Comparison of ENCODE assay signal across 19 mouse cellular contexts in the genomic region with DNA sequence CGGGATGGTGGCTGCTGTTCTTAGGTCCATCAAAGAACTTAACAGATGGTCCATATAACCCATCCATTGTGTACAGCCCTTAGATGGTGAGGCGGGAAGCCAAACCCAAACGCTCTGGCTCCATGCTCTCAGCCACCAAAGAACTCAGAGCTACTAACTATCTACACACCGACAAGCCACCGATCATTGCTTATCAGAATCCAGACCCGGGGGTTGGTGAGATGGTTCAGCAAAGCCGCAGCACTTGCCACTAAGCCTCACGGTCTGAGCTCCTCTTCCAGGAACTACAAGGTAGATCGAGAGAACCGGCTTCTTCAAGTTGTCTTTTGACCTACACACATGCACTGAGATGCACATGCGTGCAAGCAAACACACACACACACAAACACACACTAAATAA. TPM values are rescaled to one million over a fixed set of nuclear protein-coding genes. Genes with fewer than 3 reads are reported as not detected.
DNase-seq lines count a peak whose midpoint lies in the region; ATAC-seq and TF ChIP-seq lines count a peak whose summit lies in the region.
"Had no signal": no experiment of that assay in that cellular context is flagged by ENCODE, and none has a peak within 500 bp of the region (broad histone marks: within the 10 kb centered on the region; RNA-seq: fewer than 3 reads in every experiment).

No protein-coding gene starts in this region.

- H3K9ac ChIP-seq in MEL (ENCODE audit: control insufficient read depth, low read depth, low read length, poor library complexity, severe bottlenecking): peak overlapping the region; percentile 25
- H3K9ac ChIP-seq in liver, embryonic 11.5 days (ENCODE audit: low read depth, low read length): no peak overlapping the region
- H3K9ac ChIP-seq in liver, embryonic 15.5 days: no peak overlapping the region
- H3K9ac ChIP-seq in midbrain, embryonic 11.5 days (ENCODE audit: low read length): no peak overlapping the region
- H3K9ac ChIP-seq: embryonic facial prominence, embryonic 12.5 days; forebrain, embryonic 12.5 days; heart, embryonic 12.5 days; hindbrain, embryonic 14.5 days had no signal

- no peak for TF ChIP-seq CTCF in G1E (IDR thresholded peaks at IDR 0.05; ENCODE audit: low read depth, low read length)
- TF ChIP-seq CTCF in MEL (IDR thresholded peaks at IDR 0.05 in 2 of 3, conservative IDR thresholded peaks at IDR 0.05 in 1 of 3; ENCODE audit: control insufficient read depth in 1 of 3, insufficient read depth in 1 of 3, low read depth in 2 of 3, low read length in 3 of 3, poor library complexity in 1 of 3, severe bottlenecking in 1 of 3): no peak

- H3K4me1 ChIP-seq in G1E (ENCODE audit: insufficient read depth, low read depth, low read length): peaks cover 85% of the 10 kb centered on the region
- H3K4me1 ChIP-seq in MEL (ENCODE audit: control insufficient read depth in 1 of 2, insufficient read depth in 2 of 2, low read length in 2 of 2): peaks cover 27 to 52% of the 10 kb centered on the region in 2 experiments
- H3K4me1 ChIP-seq in liver, embryonic 11.5 days (replicated peaks; ENCODE audit: control insufficient read depth, insufficient read depth, low read length): peaks cover 19% of the 10 kb centered on the region
- H3K4me1 ChIP-seq in liver, embryonic 15.5 days (replicated peaks): peaks cover 37% of the 10 kb centered on the region
- no peaks in the 10 kb centered on the region for H3K4me1 ChIP-seq in midbrain, embryonic 11.5 days (ENCODE audit: control insufficient read depth, insufficient read depth, low read length)
- H3K4me1 ChIP-seq in embryonic facial prominence, embryonic 10.5 days: peaks cover 35% of the 10 kb centered on the region

- TF ChIP-seq POLR2A in MEL (IDR thresholded peaks at IDR 0.05; ENCODE audit: control insufficient read depth in 1 of 2, insufficient read depth in 1 of 2, low read depth in 1 of 2, low read length in 2 of 2, poor library complexity in 1 of 2): peak in 1 of 2 experiments; percentile 38; a peak in 1 of 4 replicates

- no peak for TF ChIP-seq RAD21 in MEL (IDR thresholded peaks at IDR 0.05; ENCODE audit: low read depth, low read length)

- WGBS in liver, embryonic 11.5 days: 53% methylated on average over 11 of the region's 11 CpGs
- 30% methylated on average over 11 of the region's 11 CpGs for WGBS in liver, embryonic 15.5 days (ENCODE audit: insufficient replicate concordance)
- WGBS in midbrain, embryonic 11.5 days: 98% methylated on average over 11 of the region's 11 CpGs
- 95% methylated on average over 11 of the region's 11 CpGs for WGBS in embryonic facial prominence, embryonic 10.5 days

- H3K27me3 ChIP-seq in G1E (ENCODE audit: insufficient read depth, low read length) (no peaks in the 10 kb centered on the region), MEL (ENCODE audit: control insufficient read depth in 1 of 2, insufficient read depth in 2 of 2, low read length in 2 of 2) (no peaks in the 10 kb centered on the region)
- no peaks in the 10 kb centered on the region for H3K27me3 ChIP-seq in liver, embryonic 11.5 days (replicated peaks; ENCODE audit: control insufficient read depth, insufficient read depth, low read length)
- H3K27me3 ChIP-seq in liver, embryonic 15.5 days: peaks cover 14% of the 10 kb centered on the region
- no peaks in the 10 kb centered on the region for H3K27me3 ChIP-seq in midbrain, embryonic 11.5 days (ENCODE audit: control insufficient read depth, insufficient read depth, low read length)
- no peaks in the 10 kb centered on the region for H3K27me3 ChIP-seq in embryonic facial prominence, embryonic 10.5 days (replicated peaks; ENCODE audit: low read depth, poor library complexity, severe bottlenecking)
- H3K27me3 ChIP-seq: embryonic facial prominence, embryonic 12.5 days; forebrain, embryonic 12.5 days; heart, embryonic 12.5 days; Patski had no signal

- peaks cover 36% of the 10 kb centered on the region for H3K36me3 ChIP-seq in G1E (replicated peaks)
- H3K36me3 ChIP-seq in MEL (ENCODE audit: control insufficient read depth in 1 of 2, insufficient read depth in 2 of 2, low read length in 2 of 2): peaks cover 0 to 46% of the 10 kb centered on the region in 2 experiments; a peak in 2 of 4 replicates
- no peaks in the 10 kb centered on the region for H3K36me3 ChIP-seq in liver, embryonic 11.5 days (ENCODE audit: control insufficient read depth, insufficient read depth, low read length)
- H3K36me3 ChIP-seq in liver, embryonic 15.5 days (replicated peaks): no peaks in the 10 kb centered on the region
- no peaks in the 10 kb centered on the region for H3K36me3 ChIP-seq in midbrain, embryonic 11.5 days (ENCODE audit: control insufficient read depth, insufficient read depth, low read length)
- no peaks in the 10 kb centered on the region; the same call in 1 of the 2 replicates for H3K36me3 ChIP-seq in embryonic facial prominence, embryonic 10.5 days (replicated peaks)
- H3K36me3 ChIP-seq: embryonic facial prominence, embryonic 12.5 days; forebrain, embryonic 12.5 days; heart, embryonic 12.5 days; hindbrain, embryonic 10.5 days had no signal

- peaks cover 31% of the 10 kb centered on the region for H3K79me2 ChIP-seq in MEL (ENCODE audit: control insufficient read depth, insufficient read depth, low read length, poor library complexity)

- H3K4me2 ChIP-seq in liver, embryonic 11.5 days: no peak overlapping the region
- H3K4me2 ChIP-seq in liver, embryonic 15.5 days: no peak overlapping the region
- no peak overlapping the region for H3K4me2 ChIP-seq in midbrain, embryonic 11.5 days
- H3K4me2 ChIP-seq: embryonic facial prominence, embryonic 12.5 days; forebrain, embryonic 12.5 days; heart, embryonic 12.5 days; hindbrain, embryonic 14.5 days had no signal

- DNase-seq in G1E (ENCODE audit: low spot score) (peak; percentile 37), MEL (ENCODE audit: low read depth, low spot score) (peak; percentile 89)
- no peak for DNase-seq in liver, embryonic 11.5 days (ENCODE audit: low spot score)
- no peak for DNase-seq in urinary bladder, postnatal 10 days (ENCODE audit: low spot score)
- DNase-seq in midbrain, embryonic 11.5 days (ENCODE audit: low spot score, missing footprints): no peak
- no peak for DNase-seq in adrenal gland, adult 18-20 months (ENCODE audit: low spot score in 2 of 2)
- DNase-seq in embryonic facial prominence, embryonic 10.5 days (ENCODE audit: low spot score): no peak
- DNase-seq: adrenal gland, adult 8-10 months; adrenal gland, postnatal 36 days; cerebellum, adult 11-12 months; embryo, embryonic 11 days; gastrocnemius, postnatal 10 days had no signal

- H3K27ac ChIP-seq in MEL (ENCODE audit: control insufficient read depth, low read depth, low read length): peak overlapping the region; percentile 76
- no peak overlapping the region for H3K27ac ChIP-seq in liver, embryonic 11.5 days (ENCODE audit: low read depth, low read length)
- no peak overlapping the region for H3K27ac ChIP-seq in liver, embryonic 15.5 days (replicated peaks)
- no peak overlapping the region for H3K27ac ChIP-seq in midbrain, embryonic 11.5 days (ENCODE audit: low read depth, low read length)
- no peak overlapping the region for H3K27ac ChIP-seq in embryonic facial prominence, embryonic 10.5 days (replicated peaks)
- H3K27ac ChIP-seq: embryonic facial prominence, embryonic 12.5 days; forebrain, embryonic 12.5 days; hindbrain, embryonic 10.5 days; hindbrain, embryonic 14.5 days had no signal

- H3K9me3 ChIP-seq in G1E (replicated peaks): no peaks in the 10 kb centered on the region
- H3K9me3 ChIP-seq in MEL (replicated peaks; ENCODE audit: insufficient read depth, low read length): no peaks in the 10 kb centered on the region
- no peaks in the 10 kb centered on the region for H3K9me3 ChIP-seq in liver, embryonic 11.5 days (ENCODE audit: control insufficient read depth, low read length)
- no peaks in the 10 kb centered on the region for H3K9me3 ChIP-seq in liver, embryonic 15.5 days (replicated peaks)
- no peaks in the 10 kb centered on the region for H3K9me3 ChIP-seq in midbrain, embryonic 11.5 days (ENCODE audit: control insufficient read depth, low read length)
- no peaks in the 10 kb centered on the region for H3K9me3 ChIP-seq in embryonic facial prominence, embryonic 10.5 days
- H3K9me3 ChIP-seq: embryonic facial prominence, embryonic 12.5 days; forebrain, embryonic 12.5 days; heart, embryonic 12.5 days; hindbrain, embryonic 10.5 days had no signal

- TF ChIP-seq EP300 in MEL (IDR thresholded peaks at IDR 0.05; ENCODE audit: low read depth in 1 of 2, low read length in 2 of 2): peak; percentile 51 to 86

- peak; percentile 18; the same call in 1 of the 2 replicates for ATAC-seq in G1E (ENCODE audit: extremely low read depth, insufficient number of reproducible peaks, low FRiP score, poor library complexity, severe bottlenecking)
- ATAC-seq in liver, embryonic 11.5 days (replicated peaks; ENCODE audit: low FRiP score): peak; percentile 78
- 0 out of 2 replicates have a peak, but pooled peaks have one; percentile 44 for ATAC-seq in liver, embryonic 15.5 days (ENCODE audit: insufficient read depth)
- no peak for ATAC-seq in midbrain, embryonic 11.5 days (ENCODE audit: low FRiP score)
- ATAC-seq: Patski had no signal

- H3K4me3 ChIP-seq in G1E (ENCODE audit: low read depth, low read length) (peak overlapping the region; percentile 30; the same call in 1 of the 2 replicates), MEL (ENCODE audit: control insufficient read depth in 1 of 2, insufficient read depth in 1 of 2, low read depth in 2 of 2, low read length in 2 of 2) (peak overlapping the region in 1 of 2 experiments; percentile 0; a peak in 1 of 4 replicates)
- no peak overlapping the region for H3K4me3 ChIP-seq in liver, embryonic 11.5 days (ENCODE audit: low read depth, low read length)
- no peak overlapping the region for H3K4me3 ChIP-seq in liver, embryonic 15.5 days (replicated peaks)
- no peak overlapping the region for H3K4me3 ChIP-seq in midbrain, embryonic 11.5 days (ENCODE audit: low read depth, low read length)
- H3K4me3 ChIP-seq in embryonic facial prominence, embryonic 10.5 days: no peak overlapping the region
- H3K4me3 ChIP-seq: embryonic facial prominence, embryonic 12.5 days; forebrain, embryonic 12.5 days; heart, embryonic 12.5 days; hindbrain, embryonic 10.5 days had no signal

TF ChIP-seq in MEL, 35 proteins besides CTCF, POLR2A, EP300 and RAD21 (continues in another document):
- TF ChIP-seq MAZ (IDR thresholded peaks at IDR 0.05; ENCODE audit: low read depth, low read length): no peak

RNA-seq across cellular contexts. Expression of gene Sgms1, which starts 8.8 kb away (rescaled TPM):
- total RNA-seq in G1E (2014; fragmentation: Nextera tagmentation): 91.0 and 104 TPM in 2 replicates
- total RNA-seq in G1E (2017): 51.1 and 61.2 TPM in 2 replicates
- 14.1 and 14.5 TPM in 2 replicates for polyA plus RNA-seq in G1E (2012)
- total RNA-seq in MEL (2012; rRNA removed): 16.3 and 16.9 TPM in 2 replicates
- polyA plus RNA-seq in MEL (2012; ENCODE audit: insufficient read depth in 1 of 2, insufficient read length in 2 of 2, low read depth in 1 of 2, low replicate concordance in 2 of 2, missing spikeins in 1 of 2): 10 to 100 TPM in 1 of 2 experiments, not detected in 1; 18.5 TPM
- polyA plus RNA-seq in liver, embryonic 11.5 days (2014; fragmentation: Nextera tagmentation; extraction: Ambion mirVana): 31.4 and 32.0 TPM in 2 replicates
- 24.8 and 29.8 TPM in 2 replicates for polyA plus RNA-seq in liver, embryonic 15.5 days (2015; fragmentation: Nextera tagmentation; extraction: Ambion mirVana)
- polyA plus RNA-seq in midbrain, embryonic 11.5 days (2014; fragmentation: Nextera tagmentation; extraction: Ambion mirVana): 10.1 and 10.4 TPM in 2 replicates
- 10 to 100 TPM; 65.1 to 85.4 TPM for total RNA-seq in adrenal gland, adult 18-20 months (2021)
- polyA plus RNA-seq in embryonic facial prominence, embryonic 10.5 days (2016; fragmentation: Nextera tagmentation; extraction: Ambion mirVana): 15.2 and 16.6 TPM in 2 replicates

Comparison
In these comparisons a context has a peak if more than half of its experiments do, and no peak if none do; other contexts are left out.
1. DNase-seq: peak in G1E (single experiment) and MEL (single experiment); none in liver, embryonic 11.5 days (single experiment), urinary bladder, postnatal 10 days (single experiment), midbrain, embryonic 11.5 days (single experiment), adrenal gland, adult 18-20 months (0 of 2) and embryonic facial prominence, embryonic 10.5 days (single experiment).